Mouse (Mus musculus) intestine, postnatal 0 days (tissue): ENCODE data around the gene Surf6. TPM values are rescaled to one million over a fixed set of nuclear protein-coding genes. Genes with fewer than 3 reads are reported as not detected.
A peak's percentile ranks its signal among the peaks of the same experiment; 100 is the strongest.

Source experiments
- ATAC-seq: fragments of 200-750 bp; cut with Nextera tagmentation; 2 replicates; pipeline ENCODE4 v1.8.0; 2017; ENCODE audit warnings: mild to moderate bottlenecking, moderate TSS enrichment, moderate library complexity
- H3K27ac ChIP-seq: fragments of 300-500 bp; sonication (generic); 2 replicates; pipeline ENCODE4 v1.5.1; 2014; ENCODE audit warnings: mild to moderate bottlenecking, low read depth, low read length, moderate library complexity
- H3K27me3 ChIP-seq: fragments of 300-500 bp; sonication (generic); replicated peaks from 2 replicates; pipeline ENCODE4 v1.6.1; 2014; ENCODE audit warnings: low read length, mixed read lengths; ENCODE audit not compliant: control insufficient read depth, insufficient read depth
- H3K36me3 ChIP-seq: fragments of 300-500 bp; sonication (generic); 2 replicates; pipeline ENCODE4 v1.6.1; 2014; ENCODE audit warnings: mild to moderate bottlenecking, moderate library complexity; ENCODE audit not compliant: control insufficient read depth, insufficient read depth
- H3K4me1 ChIP-seq: fragments of 300-500 bp; sonication (generic); replicated peaks from 2 replicates; pipeline ENCODE4 v1.6.1; 2014; ENCODE audit warnings: antibody characterized with exemption, low read length, mixed read lengths; ENCODE audit not compliant: control insufficient read depth, insufficient read depth
- H3K4me2 ChIP-seq: fragments of 300-500 bp; sonication (generic); replicated peaks from 2 replicates; pipeline ENCODE4 v1.6.1; 2014; ENCODE audit warnings: low read depth, mild to moderate bottlenecking, moderate library complexity
- H3K4me3 ChIP-seq: fragments of 300-500 bp; sonication (generic); 2 replicates; pipeline ENCODE4 v1.5.1; 2014; ENCODE audit warnings: low read depth, low read length
- H3K9ac ChIP-seq: fragments of 300-500 bp; sonication (generic); 2 replicates; pipeline ENCODE4 v1.6.1; 2014; ENCODE audit warnings: mild to moderate bottlenecking, low read depth, low read length
- H3K9me3 ChIP-seq: fragments of 300-500 bp; sonication (generic); 2 replicates; pipeline ENCODE4 v1.6.1; 2016; ENCODE audit warnings: mixed run types; ENCODE audit not compliant: control insufficient read depth
- CTCF ChIP-seq: sonication (generic); IDR thresholded peaks from 2 replicates; pipeline ENCODE4 v1.5.1; 2016; ENCODE audit warnings: low read depth, mild to moderate bottlenecking, control low read depth, antibody characterized with exemption, moderate library complexity
- WGBS: fragments of 180-500 bp; shearing (Covaris S2); extraction: QIAGEN DNeasy Blood & Tissue Kit; methylation state at CpG from one replicate; pipeline ENCODE4 v1.1.7; 2014; 5-methylcytosine and 5-hydroxymethylcytosine counted together
- polyA plus RNA-seq: library from polyadenylated mRNA; unstranded; fragments of >200 nt; fragmentation: Nextera tagmentation; extraction: Ambion mirVana; gene quantifications from 2 replicates; pipeline ENCODE4 v1.2.1, GENCODE M21; 2015

Gene Surf6
- polyA plus RNA-seq, 1 experiment from 2014 or later: 11.7 TPM

DNA sequence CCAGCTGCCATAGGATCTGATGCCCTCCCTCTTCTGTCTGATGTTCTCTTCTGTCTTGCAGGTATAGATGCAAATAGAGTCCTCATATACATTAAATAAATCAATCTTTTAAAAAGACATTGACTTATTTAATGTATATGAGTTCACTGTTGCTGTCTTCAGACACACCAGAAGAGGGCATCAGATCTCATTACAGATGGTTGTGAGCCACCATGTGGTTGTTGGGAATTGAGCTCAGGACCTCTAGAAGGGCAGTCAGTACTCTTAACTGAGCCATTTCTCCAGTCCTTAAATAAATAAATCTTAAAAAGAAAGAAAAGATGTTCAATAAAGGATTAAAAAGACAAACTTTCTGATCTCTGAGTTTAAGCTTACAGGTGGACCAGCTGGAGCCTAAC is 6.7 kb upstream of the Surf6 start:
- TF ChIP-seq CTCF: peak; percentile 50
- ATAC-seq: no peak
- H3K27me3 ChIP-seq: no peaks in the 10 kb centered on the region
- H3K4me1 ChIP-seq: peaks cover 8% of the 10 kb centered on the region
- no peaks in the 10 kb centered on the region for H3K9me3 ChIP-seq
- H3K4me2 ChIP-seq: peak overlapping the region; percentile 83
- peaks cover 38% of the 10 kb centered on the region for H3K36me3 ChIP-seq
- peak overlapping the region; percentile 70 for H3K9ac ChIP-seq
- H3K4me3 ChIP-seq: peak overlapping the region; percentile 71
- no peak overlapping the region for H3K27ac ChIP-seq

GRCm38 (mm10) chr2:26908710-26909386 is 6.2 kb upstream of the Surf6 start:
- no peaks in the 10 kb centered on the region for H3K9me3 ChIP-seq
- H3K27me3 ChIP-seq: no peaks in the 10 kb centered on the region
- WGBS: 44% methylated on average over 18 of the region's 18 CpGs
- peak overlapping the region; percentile 83 for H3K4me2 ChIP-seq
- peak overlapping the region; percentile 70 for H3K9ac ChIP-seq
- no peak for ATAC-seq
- peaks cover 8% of the 10 kb centered on the region for H3K4me1 ChIP-seq
- peak overlapping the region; percentile 71; the same call in 1 of the 2 replicates for H3K4me3 ChIP-seq
- TF ChIP-seq CTCF: no peak
- peaks cover 32% of the 10 kb centered on the region for H3K36me3 ChIP-seq
- no peak overlapping the region; the same call in 1 of the 2 replicates for H3K27ac ChIP-seq

- no peak for ATAC-seq
- H3K36me3 ChIP-seq: peaks cover 15% of the 10 kb centered on the region; the same call in 1 of the 2 replicates
- peak; percentile 89 for TF ChIP-seq CTCF
- peaks cover 7% of the 10 kb centered on the region for H3K4me1 ChIP-seq
- no peak overlapping the region for H3K9ac ChIP-seq
- 34% methylated on average over 4 of the region's 4 CpGs for WGBS
- no peak overlapping the region for H3K4me3 ChIP-seq
- H3K27ac ChIP-seq: no peak overlapping the region
- no peak overlapping the region for H3K4me2 ChIP-seq
- H3K9me3 ChIP-seq: no peaks in the 10 kb centered on the region
- no peaks in the 10 kb centered on the region for H3K27me3 ChIP-seq
Measured at GRCm38 (mm10) chr2:26907109-26907508, 4.4 kb upstream of the Surf6 start.

DNA sequence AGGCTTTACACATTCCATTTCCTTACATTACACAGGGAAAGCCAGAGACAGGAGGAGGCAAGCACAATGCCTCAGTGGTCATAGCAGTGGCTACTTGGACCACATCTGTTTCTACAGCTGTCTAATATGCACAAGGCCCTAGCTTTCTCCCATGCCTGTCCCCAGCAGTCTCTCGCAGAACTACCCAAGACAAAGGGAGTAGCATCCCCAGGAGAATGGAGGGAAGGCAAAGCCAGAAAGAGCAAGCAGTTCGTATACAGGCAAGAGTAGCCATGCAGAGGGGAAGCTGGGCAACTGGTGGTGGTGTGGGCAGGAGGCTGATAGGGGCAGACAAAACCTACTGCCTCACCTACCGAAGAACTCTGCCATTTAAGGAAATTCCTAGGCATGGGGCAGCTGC is 3.8 kb upstream of the Surf6 start:
- TF ChIP-seq CTCF: no peak
- no peak overlapping the region for H3K4me2 ChIP-seq
- no peaks in the 10 kb centered on the region for H3K27me3 ChIP-seq
- no peaks in the 10 kb centered on the region for H3K9me3 ChIP-seq
- no peak overlapping the region for H3K27ac ChIP-seq
- H3K4me3 ChIP-seq: no peak overlapping the region
- H3K9ac ChIP-seq: no peak overlapping the region
- WGBS: 96% methylated on average over 3 of the region's 3 CpGs
- peaks cover 9% of the 10 kb centered on the region; the same call in 1 of the 2 replicates for H3K4me1 ChIP-seq
- ATAC-seq: no peak
- H3K36me3 ChIP-seq: peaks cover 14% of the 10 kb centered on the region; the same call in 1 of the 2 replicates

GRCm38 (mm10) chr2:26905936-26906335 is 3.3 kb upstream of the Surf6 start:
- H3K4me3 ChIP-seq: no peak overlapping the region
- H3K36me3 ChIP-seq: peaks cover 14% of the 10 kb centered on the region; the same call in 1 of the 2 replicates
- H3K4me2 ChIP-seq: no peak overlapping the region
- H3K4me1 ChIP-seq: peaks cover 10% of the 10 kb centered on the region; the same call in 1 of the 2 replicates
- ATAC-seq: no peak
- H3K27ac ChIP-seq: no peak overlapping the region
- 90% methylated on average over 2 of the region's 2 CpGs for WGBS
- no peaks in the 10 kb centered on the region for H3K9me3 ChIP-seq
- no peak for TF ChIP-seq CTCF
- no peak overlapping the region for H3K9ac ChIP-seq
- H3K27me3 ChIP-seq: no peaks in the 10 kb centered on the region

DNA sequence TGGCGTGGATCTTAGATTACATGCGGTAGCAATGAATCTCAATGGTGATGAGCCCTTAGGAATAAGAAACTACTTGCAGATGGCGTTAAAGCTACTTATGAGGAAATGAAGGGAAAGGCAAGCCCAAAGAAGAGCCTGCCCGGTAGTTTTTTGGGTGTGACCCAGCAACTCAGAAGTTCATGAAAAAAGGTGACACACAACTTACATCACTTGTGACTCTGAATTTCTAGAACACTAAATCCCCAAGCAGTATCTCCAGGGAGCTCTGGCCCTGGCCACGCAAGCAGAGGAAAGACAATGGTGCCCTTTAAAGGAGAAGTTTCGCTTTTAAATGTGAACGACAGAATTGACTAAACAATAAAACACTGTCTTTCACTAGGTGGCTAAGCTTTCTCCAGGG is 632 bp upstream of the Surf6 start:
- H3K9me3 ChIP-seq: no peaks in the 10 kb centered on the region
- H3K36me3 ChIP-seq: peaks cover 30% of the 10 kb centered on the region
- H3K27ac ChIP-seq: peak overlapping the region; percentile 84
- peaks cover 7% of the 10 kb centered on the region; the same call in 1 of the 2 replicates for H3K4me1 ChIP-seq
- no peaks in the 10 kb centered on the region for H3K27me3 ChIP-seq
- peak overlapping the region; percentile 79 for H3K4me3 ChIP-seq
- WGBS: 8% methylated on average over 7 of the region's 7 CpGs
- no peak for TF ChIP-seq CTCF
- peak overlapping the region; percentile 71 for H3K9ac ChIP-seq
- peak overlapping the region; percentile 89 for H3K4me2 ChIP-seq
- no peak for ATAC-seq
